Mouse (Mus musculus): ENCODE data around the gene Klf13. TPM values are rescaled to one million over a fixed set of nuclear protein-coding genes. Genes with fewer than 3 reads are reported as not detected.

The Klf13 gene
- polyA plus RNA-seq, 1 experiment = 58.7 TPM

DNA sequence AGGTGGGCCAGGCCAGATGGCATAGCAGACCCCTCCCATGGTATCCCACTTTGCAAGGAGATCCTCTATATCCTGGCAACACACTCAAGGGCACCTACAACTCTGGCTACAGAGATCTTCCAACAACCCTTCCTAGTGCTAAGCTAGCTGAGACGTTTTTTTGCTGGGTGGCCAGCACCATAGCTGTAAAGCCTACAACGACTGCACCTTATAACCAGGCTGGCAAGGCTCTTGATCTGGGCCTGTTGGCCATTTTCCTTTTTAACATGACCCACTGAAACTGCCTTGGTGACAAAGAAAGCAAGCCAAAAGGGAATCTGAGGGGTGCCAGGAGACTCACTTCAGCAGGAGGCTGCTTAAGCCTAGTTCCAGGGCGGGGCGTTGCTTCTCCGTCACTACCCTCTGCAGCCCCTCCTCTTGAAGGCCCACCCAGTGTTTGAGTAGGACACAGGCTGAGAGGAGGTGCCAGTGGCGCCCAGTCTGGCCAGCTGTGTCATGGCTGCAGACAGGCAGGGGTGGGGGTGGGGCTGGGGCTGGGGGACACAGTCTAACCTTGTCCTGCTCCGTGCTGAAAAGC is 26.4 kb downstream of the Klf13 start:
- no peak overlapping the region for H3K4me3 ChIP-seq (replicated peaks; ENCODE audit: control insufficient read depth, low read depth, low read length)
- peak overlapping the region; percentile 95 for H3K27ac ChIP-seq (ENCODE audit: control insufficient read depth, insufficient read depth, low read depth, low read length, poor library complexity)
- WGBS = 14% methylated on average over 7 of the region's 7 CpGs
- TF ChIP-seq CTCF (IDR thresholded peaks at IDR 0.05; ENCODE audit: control insufficient read depth, insufficient read depth, low read length) (no peak), POLR2A (IDR thresholded peaks at IDR 0.05; ENCODE audit: borderline replicate concordance, control insufficient read depth, low read depth, low read length) (no peak)
- H3K4me1 ChIP-seq (ENCODE audit: control insufficient read depth, insufficient read depth, low read length) = peaks cover 30% of the 10 kb centered on the region

DNA sequence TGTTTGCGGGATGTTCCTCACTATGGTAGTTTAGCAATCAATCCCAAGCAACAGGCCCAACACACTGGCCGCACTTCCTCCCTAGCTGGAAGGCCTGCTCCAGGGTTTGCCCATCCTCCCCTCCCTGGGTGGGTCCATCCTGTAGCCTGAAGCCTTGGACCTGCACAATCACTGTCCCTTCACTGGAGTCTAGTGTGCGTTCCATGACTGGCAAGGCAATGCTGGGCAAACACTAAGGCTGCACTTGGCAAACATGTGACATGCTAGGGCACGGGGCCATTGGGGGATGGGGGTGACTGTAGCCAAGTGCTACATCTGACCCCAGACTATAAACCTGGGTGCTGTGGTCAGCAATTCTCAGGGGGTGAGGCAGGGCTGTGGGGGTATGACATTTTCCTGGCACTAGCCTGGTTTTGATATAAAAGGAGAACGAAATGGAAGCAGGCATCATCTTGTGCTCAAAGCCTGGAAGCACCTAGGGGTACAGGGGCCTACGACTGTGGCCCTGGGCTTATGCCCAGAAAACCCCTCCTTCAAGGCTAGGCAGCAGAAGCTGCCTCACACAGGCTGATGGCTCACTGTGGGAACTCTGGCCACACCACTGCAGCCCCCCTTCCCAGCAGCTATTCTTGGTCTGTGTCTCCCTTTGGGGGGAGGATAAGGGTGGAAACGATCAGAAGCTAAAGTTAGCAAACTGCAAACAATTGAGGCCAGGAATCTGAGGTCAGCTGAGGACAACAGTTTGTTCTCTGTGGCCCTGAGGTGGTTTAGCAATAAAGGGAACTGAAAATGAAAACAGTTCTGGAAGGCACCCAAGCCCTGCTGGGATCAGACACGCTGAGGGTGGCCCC is 27.1 kb downstream of the Klf13 start:
- Histone ChIP-seq H3K27ac (ENCODE audit: control insufficient read depth, insufficient read depth, low read depth, low read length, poor library complexity) (peak overlapping the region; percentile 95), H3K4me3 (replicated peaks; ENCODE audit: control insufficient read depth, low read depth, low read length) (no peak overlapping the region)
- 8% methylated on average over 8 of the region's 8 CpGs for WGBS

GRCm38 (mm10) chr7:63910912-63911311 is 27.8 kb downstream of the Klf13 start:
- Histone ChIP-seq H3K27ac (ENCODE audit: control insufficient read depth, insufficient read depth, low read depth, low read length, poor library complexity) (peak overlapping the region; percentile 95), H3K4me3 (replicated peaks; ENCODE audit: control insufficient read depth, low read depth, low read length) (no peak overlapping the region), H3K4me1 (ENCODE audit: control insufficient read depth, insufficient read depth, low read length) (peaks cover 29% of the 10 kb centered on the region)
- WGBS = 4% methylated on average over 4 of the region's 4 CpGs
- TF ChIP-seq CTCF (IDR thresholded peaks at IDR 0.05; ENCODE audit: control insufficient read depth, insufficient read depth, low read length) (peak; percentile 49; the same call in 1 of the 2 replicates), POLR2A (IDR thresholded peaks at IDR 0.05; ENCODE audit: borderline replicate concordance, control insufficient read depth, low read depth, low read length) (peak; percentile 48; the same call in 1 of the 2 replicates)

More for the DNA sequence above, 27.1 kb downstream of the Klf13 start:
- TF ChIP-seq POLR2A (IDR thresholded peaks at IDR 0.05; ENCODE audit: borderline replicate concordance, control insufficient read depth, low read depth, low read length) = no peak
- no peak for TF ChIP-seq CTCF (IDR thresholded peaks at IDR 0.05; ENCODE audit: control insufficient read depth, insufficient read depth, low read length)
- H3K4me1 ChIP-seq (ENCODE audit: control insufficient read depth, insufficient read depth, low read length) = peaks cover 29% of the 10 kb centered on the region

GRCm38 (mm10) chr7:63910225-63910624 is 28.5 kb downstream of the Klf13 start:
- Histone ChIP-seq H3K4me1 (ENCODE audit: control insufficient read depth, insufficient read depth, low read length) (peaks cover 30% of the 10 kb centered on the region), H3K4me3 (replicated peaks; ENCODE audit: control insufficient read depth, low read depth, low read length) (no peak overlapping the region), H3K27ac (ENCODE audit: control insufficient read depth, insufficient read depth, low read depth, low read length, poor library complexity) (peak overlapping the region; percentile 95)
- WGBS = 48% methylated on average over 5 of the region's 5 CpGs
- no peak for TF ChIP-seq POLR2A (IDR thresholded peaks at IDR 0.05; ENCODE audit: borderline replicate concordance, control insufficient read depth, low read depth, low read length)

DNA sequence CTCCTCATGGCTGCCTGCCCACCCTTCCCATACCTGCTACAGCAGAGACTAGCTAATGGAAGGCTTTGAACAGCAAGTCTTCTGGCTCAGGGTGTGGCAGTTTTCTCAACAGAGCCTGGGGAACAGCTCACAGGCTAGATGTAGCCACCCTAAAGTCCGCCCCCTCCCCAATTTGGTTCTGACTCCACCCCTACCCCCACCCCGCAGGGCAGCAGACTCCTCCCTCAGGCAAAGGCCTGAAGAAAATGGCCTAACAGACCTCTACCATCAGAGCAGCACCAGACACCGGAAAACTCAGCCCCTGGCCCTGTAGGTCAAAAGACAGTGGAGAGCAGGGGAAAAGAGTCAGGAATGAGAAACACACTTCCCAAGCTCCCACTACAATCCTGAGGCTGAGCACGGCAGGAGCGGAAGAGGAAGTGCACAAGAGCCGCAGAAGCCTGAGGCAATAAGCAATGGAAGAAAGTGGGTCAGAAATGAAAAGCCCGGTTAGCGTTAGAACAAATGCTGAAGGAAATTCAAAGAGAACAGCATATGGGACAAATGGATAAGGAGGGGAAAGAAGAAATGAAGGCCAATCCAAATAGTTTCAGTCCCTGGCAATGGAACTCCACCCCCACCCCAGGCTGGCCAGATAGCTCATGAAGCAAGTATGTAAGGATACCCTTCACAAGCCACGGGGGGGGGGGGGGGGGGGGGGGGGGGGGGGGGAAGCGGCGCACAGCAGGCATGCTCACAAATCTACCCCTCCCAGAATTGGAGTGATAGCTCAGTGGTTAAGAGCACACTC is 30.0 kb downstream of the Klf13 start:
- no peak for TF ChIP-seq CTCF (IDR thresholded peaks at IDR 0.05; ENCODE audit: control insufficient read depth, insufficient read depth, low read length)
- WGBS = 32% methylated on average over 10 of the region's 11 CpGs
- Histone ChIP-seq H3K4me1 (ENCODE audit: control insufficient read depth, insufficient read depth, low read length) (peaks cover 27% of the 10 kb centered on the region), H3K27ac (ENCODE audit: control insufficient read depth, insufficient read depth, low read depth, low read length, poor library complexity) (peak overlapping the region; percentile 32; the same call in 1 of the 2 replicates), H3K4me3 (replicated peaks; ENCODE audit: control insufficient read depth, low read depth, low read length) (no peak overlapping the region)

GRCm38 (mm10) chr7:63907778-63908495 is 30.8 kb downstream of the Klf13 start:
- H3K4me1 ChIP-seq (ENCODE audit: control insufficient read depth, insufficient read depth, low read length) = peaks cover 25% of the 10 kb centered on the region
- no peak overlapping the region for H3K4me3 ChIP-seq (replicated peaks; ENCODE audit: control insufficient read depth, low read depth, low read length)
- peak overlapping the region; percentile 19; the same call in 1 of the 2 replicates for H3K27ac ChIP-seq (ENCODE audit: control insufficient read depth, insufficient read depth, low read depth, low read length, poor library complexity)
- WGBS = 53% methylated on average over 5 of the region's 5 CpGs
- TF ChIP-seq CTCF (IDR thresholded peaks at IDR 0.05; ENCODE audit: control insufficient read depth, insufficient read depth, low read length) (no peak), POLR2A (IDR thresholded peaks at IDR 0.05; ENCODE audit: borderline replicate concordance, control insufficient read depth, low read depth, low read length) (no peak)

GRCm38 (mm10) chr7:63905642-63906041 is 33.1 kb downstream of the Klf13 start:
- no peak for TF ChIP-seq POLR2A (IDR thresholded peaks at IDR 0.05; ENCODE audit: borderline replicate concordance, control insufficient read depth, low read depth, low read length)
- no peak for TF ChIP-seq CTCF (IDR thresholded peaks at IDR 0.05; ENCODE audit: control insufficient read depth, insufficient read depth, low read length)
- Histone ChIP-seq H3K4me1 (ENCODE audit: control insufficient read depth, insufficient read depth, low read length) (peaks cover 22% of the 10 kb centered on the region; the same call in 1 of the 2 replicates), H3K27ac (ENCODE audit: control insufficient read depth, insufficient read depth, low read depth, low read length, poor library complexity) (peak overlapping the region; percentile 41; the same call in 1 of the 2 replicates), H3K4me3 (replicated peaks; ENCODE audit: control insufficient read depth, low read depth, low read length) (no peak overlapping the region)
- WGBS = 44% methylated on average over 5 of the region's 5 CpGs
